Mouse (Mus musculus): ENCODE results near the gene Idh3b.
A peak's percentile ranks its signal among the peaks of the same experiment; 100 is the strongest.

Gene Idh3b

DNA sequence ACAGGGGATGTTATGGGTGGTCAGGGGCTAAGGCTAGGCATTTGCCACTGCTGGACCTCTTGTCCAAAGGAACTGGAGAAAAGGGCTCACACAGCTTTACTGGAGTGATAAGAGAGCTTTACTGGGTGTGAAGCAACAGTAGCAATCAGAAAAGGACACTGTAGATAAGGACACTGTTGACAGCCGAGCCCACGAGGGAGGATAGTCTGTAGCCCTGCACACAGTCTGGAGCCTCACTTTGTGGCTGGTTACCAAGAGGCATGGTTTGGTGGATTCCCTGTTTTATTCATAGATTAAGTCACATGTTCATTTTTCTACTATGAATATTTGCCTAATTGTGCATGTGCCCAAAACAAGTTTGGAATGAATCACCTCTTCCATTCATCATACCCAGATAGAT lies 21.9 kb downstream of the Idh3b start:
- peak; percentile 68 for DNase-seq (ENCODE audit: low spot score)

DNA sequence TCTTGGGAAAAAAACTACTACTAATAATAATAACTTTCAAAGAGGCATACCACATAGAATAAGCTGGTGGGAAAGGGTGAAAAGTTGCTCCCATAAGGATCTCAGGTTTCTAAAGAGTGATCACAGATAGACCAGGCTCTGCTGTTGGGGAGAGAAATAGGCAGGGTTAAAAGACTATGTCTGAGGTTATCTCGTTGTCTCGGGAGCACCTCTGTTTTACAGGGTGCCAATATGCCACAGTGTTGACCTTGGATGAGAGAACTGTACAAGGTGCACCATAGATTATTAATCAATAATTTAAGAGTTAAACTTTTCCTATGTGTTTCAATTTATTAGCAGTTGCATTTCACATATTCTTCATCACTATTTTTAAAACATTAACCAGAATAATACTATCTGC lies 22.4 kb downstream of the Idh3b start:
- DNase-seq (ENCODE audit: low spot score): no peak

DNA sequence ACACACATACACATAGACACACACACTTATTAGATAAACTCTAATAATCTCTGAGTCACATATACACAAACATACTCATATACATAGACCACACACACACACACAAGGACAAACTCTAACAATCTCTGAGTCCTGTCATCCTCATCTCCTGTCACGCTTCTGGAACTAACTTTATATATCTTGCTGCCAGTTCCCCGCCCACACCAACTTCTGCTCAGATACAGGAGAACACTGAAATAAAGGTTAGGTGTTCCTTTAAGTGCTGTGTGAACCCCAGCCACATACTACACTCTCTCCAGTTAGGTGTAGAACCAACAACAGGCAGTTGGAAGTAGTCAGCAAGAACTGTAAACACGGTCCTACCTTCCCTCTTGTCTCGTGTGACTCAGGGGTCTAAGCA lies 23.5 kb downstream of the Idh3b start:
- DNase-seq (ENCODE audit: low spot score): no peak

DNA sequence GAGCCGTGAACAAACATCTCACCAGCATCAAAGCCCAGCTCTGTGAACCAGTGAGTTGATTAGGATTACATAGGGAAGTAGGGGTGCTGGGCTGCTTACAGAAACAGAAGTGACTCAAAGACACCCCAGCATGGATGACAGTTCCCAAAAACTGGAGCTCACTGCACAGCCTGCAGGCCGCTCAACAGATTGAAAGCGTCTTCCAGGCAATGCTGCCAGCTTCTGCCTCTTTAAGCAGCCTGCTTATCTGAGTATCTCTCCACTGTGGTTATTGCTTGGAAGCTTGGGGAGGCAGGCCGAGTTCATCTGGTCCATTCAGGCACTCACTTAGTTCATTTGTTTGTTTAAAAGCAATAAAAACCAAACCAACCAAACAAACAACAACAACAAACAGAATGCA lies 27.6 kb downstream of the Idh3b start:
- no peak for DNase-seq (ENCODE audit: low spot score)

DNA sequence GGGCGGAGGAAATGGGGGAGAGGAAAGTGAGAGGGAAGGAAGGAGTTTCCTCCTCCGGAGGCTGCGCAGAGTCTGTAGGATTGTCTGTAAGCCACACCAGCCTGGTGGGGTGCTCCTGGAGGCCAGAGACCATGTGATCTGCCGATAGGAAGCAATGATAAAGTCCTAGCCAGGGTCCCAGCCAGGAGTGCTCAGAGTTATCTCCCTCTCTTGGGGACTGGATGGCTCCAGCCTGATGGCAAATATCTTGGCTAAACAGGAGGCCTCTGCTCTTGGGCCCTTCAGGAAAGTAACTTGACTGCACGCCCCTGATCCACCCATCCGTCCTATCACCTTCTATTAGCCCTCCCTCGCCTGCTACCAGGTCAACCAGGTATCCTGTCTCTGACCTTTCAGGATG lies 36.1 kb downstream of the Idh3b start:
- DNase-seq (ENCODE audit: low spot score): no peak

DNA sequence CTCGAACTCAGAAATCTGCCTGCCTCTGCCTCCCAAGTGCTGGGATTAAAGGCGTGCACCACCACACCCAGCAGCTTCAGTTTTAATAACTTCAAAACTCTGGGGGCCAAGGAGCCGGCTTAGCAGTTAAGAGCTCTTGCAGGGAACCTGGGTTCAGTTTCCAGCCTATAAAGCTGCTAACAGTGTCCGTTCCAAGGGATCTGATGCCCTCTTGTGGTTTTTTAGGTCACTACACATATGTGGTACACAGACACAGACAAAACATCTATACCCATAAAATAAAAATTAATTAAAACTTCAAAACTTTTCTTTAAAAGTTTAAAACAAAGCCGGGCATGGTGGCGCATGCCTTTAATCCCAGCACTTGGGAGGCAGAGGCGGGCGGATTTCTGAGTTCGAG lies 37.4 kb downstream of the Idh3b start:
- peak; percentile 61 for DNase-seq (ENCODE audit: low spot score)
